8 mouse cellular contexts compared by ENCODE assay signal in the genomic region with DNA sequence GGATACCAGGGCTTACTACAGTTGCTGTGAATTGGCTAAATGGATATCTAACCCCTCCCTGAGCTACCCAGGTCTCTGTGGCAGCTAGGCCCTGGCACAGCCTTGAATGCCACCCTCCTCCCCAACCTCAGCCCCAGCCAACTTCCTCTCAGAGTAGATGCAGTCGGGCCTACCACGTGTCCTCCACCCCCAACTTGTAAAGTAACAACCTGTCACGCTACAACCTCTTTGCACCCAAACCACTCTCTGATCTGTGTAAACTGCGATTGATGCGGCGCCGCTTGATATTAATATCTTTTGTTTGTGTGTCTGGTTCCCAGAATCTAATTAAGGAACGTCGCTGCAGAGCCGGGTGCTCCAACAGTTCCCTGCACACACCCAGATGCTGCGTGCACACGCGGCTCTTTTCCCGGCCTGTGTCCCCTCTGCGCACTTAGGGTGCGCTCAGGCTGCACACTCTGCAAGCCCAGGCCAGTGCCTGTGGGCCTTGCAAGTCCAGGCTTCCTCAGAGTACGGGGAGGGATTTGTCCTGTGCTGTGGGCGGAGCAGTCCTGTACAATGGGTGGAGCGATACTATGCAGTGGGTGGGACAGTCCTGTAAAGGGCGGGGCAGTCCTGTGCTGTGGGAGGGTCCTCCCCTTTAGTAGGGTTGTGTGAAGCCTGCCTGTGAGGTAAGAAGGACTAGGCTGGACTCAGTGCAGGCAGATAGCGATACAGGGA. TPM values are rescaled to one million over a fixed set of nuclear protein-coding genes. Genes with fewer than 3 reads are reported as not detected.
DNase-seq lines count a peak whose midpoint lies in the region; ATAC-seq lines count a peak whose summit lies in the region.

No protein-coding gene starts in this region.

- peaks cover 46% of the 10 kb centered on the region for H3K27me3 ChIP-seq in forebrain, embryonic 11.5 days (ENCODE audit: control insufficient read depth, insufficient read depth, low read length)
- peaks cover 36% of the 10 kb centered on the region for H3K27me3 ChIP-seq in limb, embryonic 15.5 days

- no peaks in the 10 kb centered on the region for H3K9me3 ChIP-seq in forebrain, embryonic 11.5 days (ENCODE audit: control insufficient read depth, low read length)
- no peaks in the 10 kb centered on the region for H3K9me3 ChIP-seq in limb, embryonic 15.5 days

- H3K36me3 ChIP-seq in forebrain, embryonic 11.5 days (ENCODE audit: control insufficient read depth, insufficient read depth, low read length): no peaks in the 10 kb centered on the region
- no peaks in the 10 kb centered on the region for H3K36me3 ChIP-seq in limb, embryonic 15.5 days

- peak; percentile 79 for ATAC-seq in forebrain, embryonic 11.5 days (replicated peaks; ENCODE audit: low FRiP score)
- ATAC-seq in limb, embryonic 15.5 days (ENCODE audit: insufficient number of reproducible peaks, low FRiP score, low TSS enrichment, low read depth): peak; percentile 73

- WGBS in forebrain, embryonic 11.5 days: 26% methylated on average over 21 of the region's 21 CpGs
- 24% methylated on average over 21 of the region's 21 CpGs for WGBS in limb, embryonic 15.5 days

- no peak overlapping the region for H3K27ac ChIP-seq in forebrain, embryonic 11.5 days (ENCODE audit: low read depth, low read length)
- no peak overlapping the region for H3K27ac ChIP-seq in limb, embryonic 15.5 days

- peak; percentile 68 to 76 for DNase-seq in kidney, postnatal 4 days
- no peak for DNase-seq in kidney, adult 11 months
- peak; percentile 95 for DNase-seq in R1 (ENCODE audit: low read depth, low spot score)
- DNase-seq in forebrain, embryonic 11.5 days (ENCODE audit: low spot score): peak; percentile 71
- peak; percentile 72 for DNase-seq in retina, embryonic 14.5 days (ENCODE audit: low spot score)
- DNase-seq in testis, postnatal 14 days (ENCODE audit: low spot score): no peak
- no peak for DNase-seq in cerebellum, postnatal 25 days

- H3K9ac ChIP-seq in forebrain, embryonic 11.5 days (ENCODE audit: low read length): no peak overlapping the region
- no peak overlapping the region for H3K9ac ChIP-seq in limb, embryonic 15.5 days

- H3K4me2 ChIP-seq in forebrain, embryonic 11.5 days (ENCODE audit: low read depth, low read length, severe bottlenecking): no peak overlapping the region
- peak overlapping the region; percentile 32 for H3K4me2 ChIP-seq in limb, embryonic 15.5 days

- peaks cover 13% of the 10 kb centered on the region for H3K4me1 ChIP-seq in forebrain, embryonic 11.5 days (replicated peaks; ENCODE audit: control insufficient read depth, insufficient read depth, low read length)
- peaks cover 18% of the 10 kb centered on the region for H3K4me1 ChIP-seq in limb, embryonic 15.5 days

- no peak overlapping the region for H3K4me3 ChIP-seq in forebrain, embryonic 11.5 days (ENCODE audit: low read depth, low read length)
- 0 out of 2 replicates have a peak overlapping the region, but pooled peaks have one; percentile 2 for H3K4me3 ChIP-seq in limb, embryonic 15.5 days

RNA-seq across cellular contexts. Expression of a gene that starts 49.4 kb away (rescaled TPM):
- 5.4 and 6.7 TPM in 2 replicates for polyA plus RNA-seq in forebrain, embryonic 11.5 days (2014; fragmentation: Nextera tagmentation; extraction: Ambion mirVana)
- polyA plus RNA-seq in limb, embryonic 15.5 days (2015; fragmentation: Nextera tagmentation; extraction: Ambion mirVana): 4.4 and 4.9 TPM in 2 replicates

Comparison
In these comparisons a context has a peak if more than half of its experiments do, and no peak if none do; other contexts are left out.
1. DNase-seq: peak in kidney, postnatal 4 days (2 of 2), R1 (single experiment), forebrain, embryonic 11.5 days (single experiment) and retina, embryonic 14.5 days (single experiment); none in kidney, adult 11 months (single experiment), testis, postnatal 14 days (single experiment) and cerebellum, postnatal 25 days (0 of 2).